Mouse (Mus musculus) heart, embryonic 12.5 days (tissue): Measurements from ENCODE around the gene Olfr149. TPM values are rescaled to one million over a fixed set of nuclear protein-coding genes. Genes with fewer than 3 reads are reported as not detected.

Experiments used
- ATAC-seq: fragments of 200-750 bp; cut with Nextera tagmentation; 2 replicates; pipeline ENCODE4 v1.8.0; 2017; ENCODE audit warnings: moderate TSS enrichment, moderate library complexity; ENCODE audit not compliant: insufficient number of reproducible peaks, low FRiP score
- H3K27ac ChIP-seq: fragments of 300-500 bp; sonication (generic); 2 replicates; pipeline ENCODE4 v1.5.1; 2016; ENCODE audit warnings: mild to moderate bottlenecking, moderate library complexity; ENCODE audit not compliant: poor library complexity, severe bottlenecking
- H3K27me3 ChIP-seq: fragments of 300-500 bp; sonication (generic); replicated peaks from 2 replicates; pipeline ENCODE4 v1.6.1; 2016; ENCODE audit warnings: mild to moderate bottlenecking, moderate library complexity
- H3K36me3 ChIP-seq: fragments of 300-500 bp; sonication (generic); 2 replicates; pipeline ENCODE4 v1.6.1; 2016; ENCODE audit warnings: mild to moderate bottlenecking, moderate library complexity
- H3K4me1 ChIP-seq: fragments of 300-500 bp; sonication (generic); replicated peaks from 2 replicates; pipeline ENCODE4 v1.6.1; 2016; ENCODE audit warnings: mild to moderate bottlenecking
- H3K4me2 ChIP-seq: fragments of 300-500 bp; sonication (generic); 2 replicates; pipeline ENCODE4 v1.6.1; 2016; ENCODE audit warnings: mild to moderate bottlenecking, moderate library complexity
- H3K4me3 ChIP-seq: fragments of 300-500 bp; sonication (generic); 2 replicates; pipeline ENCODE4 v1.5.1; 2016; ENCODE audit warnings: mild to moderate bottlenecking
- H3K9ac ChIP-seq: fragments of 300-500 bp; sonication (generic); 2 replicates; pipeline ENCODE4 v1.6.1; 2016; ENCODE audit warnings: mild to moderate bottlenecking, moderate library complexity
- H3K9me3 ChIP-seq: fragments of 300-500 bp; sonication (generic); replicated peaks from 2 replicates; pipeline ENCODE4 v1.6.1; 2016; ENCODE audit warnings: mild to moderate bottlenecking, moderate library complexity
- WGBS: fragments of 180-500 bp; shearing (Covaris S2); methylation state at CpG from one replicate; pipeline ENCODE4 v1.1.7; 2016; 5-methylcytosine and 5-hydroxymethylcytosine counted together
- polyA plus RNA-seq: library from polyadenylated mRNA; unstranded; fragments of >200 nt; fragmentation: Nextera tagmentation; extraction: Ambion mirVana; gene quantifications from 2 replicates; pipeline ENCODE4 v1.2.1, GENCODE M21; 2016

Gene Olfr149
- polyA plus RNA-seq, 1 experiment from 2014 or later = not detected

DNA sequence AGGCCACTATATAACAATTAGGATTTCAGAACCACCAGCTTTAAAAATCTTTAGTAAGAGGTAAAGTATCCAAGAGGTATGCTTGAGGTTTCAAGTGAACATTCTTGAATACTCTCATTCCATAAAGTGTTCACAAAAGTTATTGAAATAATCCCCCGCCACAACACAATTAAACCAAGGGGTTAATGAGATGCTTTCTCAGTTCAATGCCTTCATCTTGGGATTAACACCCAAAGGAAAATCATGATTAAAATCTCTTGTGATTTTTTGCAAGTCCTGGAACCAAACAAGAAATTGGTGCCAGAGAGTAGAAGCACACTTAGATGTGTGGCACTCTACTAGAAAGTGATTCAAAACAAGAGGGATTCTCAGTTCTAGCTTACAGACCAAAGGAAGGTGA, 40.0 kb downstream of the Olfr149 start, which contains the start of gene Olfr963:
Gene Olfr963, plus strand, starts transcription at position 301 of the 400 bp plus-strand sequence.
- no peak within 1 kb of the TSS for H3K9ac ChIP-seq
- no peak within 1 kb of the TSS for H3K4me3 ChIP-seq
- ATAC-seq = no peak
- no peaks in the 10 kb centered on the region for H3K4me1 ChIP-seq
- H3K4me2 ChIP-seq = no peak within 1 kb of the TSS
- H3K27me3 ChIP-seq = no peaks in the 10 kb centered on the region
- 69% methylated on average over 1 of the region's 1 CpGs for WGBS
- H3K27ac ChIP-seq = no peak within 1 kb of the TSS
- peaks cover 8% of the 10 kb centered on the region; the same call in 1 of the 2 replicates for H3K9me3 ChIP-seq
- no peaks in the 10 kb centered on the region for H3K36me3 ChIP-seq

DNA sequence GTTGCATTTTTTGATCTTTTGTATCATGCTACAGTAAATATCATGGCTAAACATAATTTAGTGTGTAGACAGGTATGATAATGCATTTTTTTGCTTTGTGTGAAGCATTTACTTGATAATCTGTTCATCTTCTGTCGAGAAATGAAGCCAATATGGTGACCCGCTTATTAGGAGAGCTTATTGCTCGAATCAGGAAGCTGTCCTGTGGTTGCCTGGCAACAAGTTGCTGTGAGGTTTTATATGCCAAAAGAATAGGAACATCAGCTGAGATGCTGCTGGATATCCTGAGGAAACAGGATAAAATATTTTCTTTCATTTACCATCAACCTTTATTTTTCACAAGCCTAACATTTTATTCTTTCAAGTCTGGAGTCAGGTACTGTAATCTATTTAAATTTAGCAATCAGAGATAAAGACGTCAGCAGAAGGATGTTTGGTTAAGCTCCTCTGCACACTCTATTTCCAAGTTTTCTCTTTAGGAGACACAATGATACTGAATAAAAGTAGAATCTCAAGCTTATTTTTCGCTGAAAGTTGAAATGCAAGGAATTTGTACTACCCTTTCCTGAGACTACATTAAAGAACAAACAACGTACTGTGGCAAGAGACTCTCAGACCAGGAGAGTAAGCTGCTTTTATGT, 52.0 kb downstream of the Olfr149 start:
- Histone ChIP-seq H3K27ac (no peak overlapping the region), H3K9me3 (0 out of 2 replicates have a peak, but pooled peaks cover 4% of the 10 kb centered on the region), H3K27me3 (no peaks in the 10 kb centered on the region), H3K36me3 (no peaks in the 10 kb centered on the region), H3K4me2 (no peak overlapping the region), H3K9ac (no peak overlapping the region), H3K4me3 (no peak overlapping the region), H3K4me1 (no peaks in the 10 kb centered on the region)
- WGBS = 59% methylated on average over 6 of the region's 6 CpGs
- no peak for ATAC-seq

Other genes with a start within 250 kb of the Olfr149 start
- gene Olfr955, start 235.2 kb downstream of the Olfr149 start, polyA plus RNA-seq = not detected in 2 replicates
- gene Olfr44, start 213.1 kb downstream of the Olfr149 start, polyA plus RNA-seq = not detected in 2 replicates
- gene Olfr957, start 191.3 kb downstream of the Olfr149 start, polyA plus RNA-seq = not detected in 2 replicates
- not detected in 2 replicates for gene Olfr958, start 153.1 kb downstream of the Olfr149 start, polyA plus RNA-seq
- gene Olfr959, start 131.5 kb downstream of the Olfr149 start, polyA plus RNA-seq = not detected in 2 replicates
- gene AW551984, start 102.7 kb downstream of the Olfr149 start, polyA plus RNA-seq = 11.0 and 11.4 TPM in 2 replicates
- gene Olfr148, start 96.5 kb downstream of the Olfr149 start, polyA plus RNA-seq = not detected in 2 replicates
- gene Olfr960, start 85.7 kb downstream of the Olfr149 start, polyA plus RNA-seq = not detected in 2 replicates
- not detected in 2 replicates for gene Olfr961, start 62.0 kb downstream of the Olfr149 start, polyA plus RNA-seq
- gene Olfr963, start 39.9 kb downstream of the Olfr149 start, polyA plus RNA-seq = not detected in 2 replicates
- gene Olfr965, start 4.2 kb upstream of the Olfr149 start, polyA plus RNA-seq = not detected in 2 replicates
- not detected in 2 replicates for gene Olfr150, start 23.9 kb upstream of the Olfr149 start, polyA plus RNA-seq
- gene Olfr967, start 39.1 kb upstream of the Olfr149 start, polyA plus RNA-seq = not detected in 2 replicates
- not detected in 2 replicates for gene Olfr968, start 76.1 kb upstream of the Olfr149 start, polyA plus RNA-seq
- gene Olfr969, start 83.8 kb upstream of the Olfr149 start, polyA plus RNA-seq = not detected in 2 replicates
- not detected in 2 replicates for gene Olfr970, start 101.7 kb upstream of the Olfr149 start, polyA plus RNA-seq
- gene Olfr971, start 129.8 kb upstream of the Olfr149 start, polyA plus RNA-seq = not detected in 2 replicates
- not detected in 2 replicates for gene Olfr972, start 159.3 kb upstream of the Olfr149 start, polyA plus RNA-seq
- gene Olfr229, start 200.2 kb upstream of the Olfr149 start, polyA plus RNA-seq = not detected in 2 replicates
- not detected in 2 replicates for gene Olfr974, start 230.4 kb upstream of the Olfr149 start, polyA plus RNA-seq
- not detected in 2 replicates for gene Olfr975, start 244.9 kb upstream of the Olfr149 start, polyA plus RNA-seq